Mouse (Mus musculus) ES-Bruce4 (cell line): ENCODE data around the gene Trafd1.

ENCODE experiments used
- CTCF ChIP-seq: IDR thresholded peaks from one replicate; pipeline ENCODE4 v1.8.1; 2011; ENCODE audit warnings: low read depth, low read length
- EP300 ChIP-seq: IDR thresholded peaks from 2 replicates; pipeline ENCODE4 v1.6.1; 2011; ENCODE audit warnings: low read depth, low read length; ENCODE audit not compliant: insufficient read depth
- POLR2A ChIP-seq: IDR thresholded peaks from one replicate; pipeline ENCODE4 v1.8.1; 2011; ENCODE audit warnings: low read length; ENCODE audit not compliant: insufficient read depth

DNA sequence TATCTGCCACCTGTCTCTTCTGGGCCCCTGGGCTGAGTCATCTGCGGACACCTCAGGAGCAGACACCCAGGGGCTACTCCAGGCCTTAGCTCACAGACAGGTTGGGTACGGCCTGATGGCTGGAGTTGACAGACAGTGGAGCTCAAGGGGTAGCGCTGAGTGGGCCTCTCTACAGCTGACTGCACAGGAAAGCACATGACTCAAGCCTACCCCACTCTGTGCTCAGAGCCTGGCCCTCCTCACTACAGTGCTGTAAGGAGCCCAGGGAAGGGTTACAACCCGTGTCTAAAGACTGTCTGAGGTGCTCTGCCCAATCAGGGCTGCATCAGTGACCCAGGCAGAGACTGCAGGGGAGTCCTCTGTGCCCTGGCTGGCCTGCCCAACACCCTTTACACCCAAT, 18.2 kb downstream of the Trafd1 start:
- no peak for TF ChIP-seq CTCF
- no peak for TF ChIP-seq POLR2A
- TF ChIP-seq EP300, result no peak
